12 mouse cellular contexts compared by ENCODE assay signal in the genomic region with DNA sequence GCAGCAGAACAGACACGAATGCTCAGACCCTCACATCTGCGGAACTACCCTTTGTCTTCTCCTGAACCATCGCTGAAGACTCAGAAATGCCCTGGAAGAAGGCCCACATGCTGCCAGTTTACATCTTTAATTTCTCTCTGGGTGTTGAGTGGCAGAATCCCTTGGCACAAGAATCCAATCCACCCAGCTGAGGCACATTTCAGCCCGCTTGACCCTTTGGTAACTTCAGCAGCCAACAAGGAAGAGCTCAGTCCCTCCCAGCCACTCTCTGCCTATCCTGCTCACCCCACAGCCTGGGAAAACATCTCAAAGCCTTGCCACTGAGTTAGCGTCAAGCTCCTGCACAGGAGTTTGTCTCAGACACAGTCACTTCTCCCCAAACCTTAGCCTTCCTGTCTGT.
DNase-seq lines count a peak whose midpoint lies in the region; ATAC-seq lines count a peak whose summit lies in the region.
"Had no signal": no experiment of that assay in that cellular context is flagged by ENCODE, and none has a peak within 500 bp of the region (broad histone marks: within the 10 kb centered on the region; RNA-seq: fewer than 3 reads in every experiment).

No protein-coding gene starts in this region.

- no peak overlapping the region for H3K4me3 ChIP-seq in intestine, embryonic 16.5 days (ENCODE audit: low read length)
- H3K4me3 ChIP-seq in intestine, embryonic 15.5 days (replicated peaks), result no peak overlapping the region
- no peak overlapping the region for H3K4me3 ChIP-seq in brown adipose tissue, adult 24 weeks (ENCODE audit: insufficient read depth, low read depth, low read length)
- H3K4me3 ChIP-seq in embryonic facial prominence, embryonic 12.5 days, result no peak overlapping the region
- no peak overlapping the region for H3K4me3 ChIP-seq in midbrain, embryonic 11.5 days (ENCODE audit: low read depth, low read length)
- H3K4me3 ChIP-seq: forebrain, embryonic 13.5 days had no signal

- no peak for ATAC-seq in intestine, embryonic 16.5 days
- ATAC-seq in intestine, embryonic 15.5 days, result no peak
- no peak for ATAC-seq in embryonic facial prominence, embryonic 12.5 days (ENCODE audit: insufficient number of reproducible peaks, insufficient read depth, low FRiP score, low TSS enrichment)
- no peak for ATAC-seq in midbrain, embryonic 11.5 days (ENCODE audit: low FRiP score)
- ATAC-seq: forebrain, embryonic 13.5 days; Patski had no signal

- H3K9ac ChIP-seq in intestine, embryonic 16.5 days (ENCODE audit: low read depth, low read length), result peak overlapping the region; percentile 6; the same call in 1 of the 2 replicates
- no peak overlapping the region for H3K9ac ChIP-seq in intestine, embryonic 15.5 days
- H3K9ac ChIP-seq in embryonic facial prominence, embryonic 12.5 days, result no peak overlapping the region
- H3K9ac ChIP-seq in midbrain, embryonic 11.5 days (ENCODE audit: low read length), result peak overlapping the region; percentile 41; the same call in 1 of the 2 replicates
- H3K9ac ChIP-seq: forebrain, embryonic 13.5 days had no signal

- no peaks in the 10 kb centered on the region for H3K27me3 ChIP-seq in intestine, embryonic 16.5 days (replicated peaks; ENCODE audit: control insufficient read depth, insufficient read depth, low read length)
- H3K27me3 ChIP-seq in intestine, embryonic 15.5 days (replicated peaks), result no peaks in the 10 kb centered on the region
- 0 out of 2 replicates have a peak, but pooled peaks cover 6% of the 10 kb centered on the region for H3K27me3 ChIP-seq in embryonic facial prominence, embryonic 12.5 days
- H3K27me3 ChIP-seq in midbrain, embryonic 11.5 days (ENCODE audit: control insufficient read depth, insufficient read depth, low read length), result no peaks in the 10 kb centered on the region
- H3K27me3 ChIP-seq: CH12.LX had no signal

- no peaks in the 10 kb centered on the region for H3K36me3 ChIP-seq in intestine, embryonic 16.5 days (ENCODE audit: control insufficient read depth, insufficient read depth, low read length)
- no peaks in the 10 kb centered on the region for H3K36me3 ChIP-seq in intestine, embryonic 15.5 days
- no peaks in the 10 kb centered on the region for H3K36me3 ChIP-seq in embryonic facial prominence, embryonic 12.5 days
- no peaks in the 10 kb centered on the region for H3K36me3 ChIP-seq in midbrain, embryonic 11.5 days (ENCODE audit: control insufficient read depth, insufficient read depth, low read length)

- WGBS in intestine, embryonic 16.5 days, result 62% methylated on average over 5 of the region's 5 CpGs
- WGBS in intestine, embryonic 15.5 days, result 60% methylated on average over 5 of the region's 5 CpGs
- 40% methylated on average over 5 of the region's 5 CpGs for whole genome bisulfite sequencing in embryonic facial prominence, embryonic 12.5 days
- 21% methylated on average over 5 of the region's 5 CpGs for WGBS in midbrain, embryonic 11.5 days

- H3K4me2 ChIP-seq in intestine, embryonic 16.5 days (ENCODE audit: low read depth, low read length), result no peak overlapping the region
- H3K4me2 ChIP-seq in intestine, embryonic 15.5 days (replicated peaks), result no peak overlapping the region
- H3K4me2 ChIP-seq in embryonic facial prominence, embryonic 12.5 days (replicated peaks), result no peak overlapping the region
- H3K4me2 ChIP-seq in midbrain, embryonic 11.5 days, result no peak overlapping the region
- H3K4me2 ChIP-seq: forebrain, embryonic 13.5 days had no signal

- no peaks in the 10 kb centered on the region for H3K9me3 ChIP-seq in intestine, embryonic 16.5 days (ENCODE audit: control insufficient read depth, low read length)
- H3K9me3 ChIP-seq in intestine, embryonic 15.5 days, result no peaks in the 10 kb centered on the region
- H3K9me3 ChIP-seq in embryonic facial prominence, embryonic 12.5 days, result no peaks in the 10 kb centered on the region
- H3K9me3 ChIP-seq in midbrain, embryonic 11.5 days (ENCODE audit: control insufficient read depth, low read length), result no peaks in the 10 kb centered on the region
- H3K9me3 ChIP-seq: forebrain, embryonic 13.5 days had no signal

- DNase-seq in midbrain, embryonic 11.5 days (ENCODE audit: low spot score, missing footprints), result no peak
- no peak for DNase-seq in adrenal gland, adult 18-20 months (ENCODE audit: low spot score in 2 of 2)
- no peak for DNase-seq in T-cell, adult 2 months (ENCODE audit: low spot score)
- DNase-seq: adrenal gland, postnatal 14 days; cerebellum, adult 11 months had no signal

- H3K27ac ChIP-seq in intestine, embryonic 16.5 days (ENCODE audit: low read length), result 0 out of 2 replicates have a peak overlapping the region, but pooled peaks have one; percentile 19
- no peak overlapping the region for H3K27ac ChIP-seq in intestine, embryonic 15.5 days
- H3K27ac ChIP-seq in brown adipose tissue, adult 24 weeks (replicated peaks; ENCODE audit: low read depth, low read length), result peak overlapping the region; percentile 90
- 0 out of 2 replicates have a peak overlapping the region, but pooled peaks have one; percentile 32 for H3K27ac ChIP-seq in embryonic facial prominence, embryonic 12.5 days
- H3K27ac ChIP-seq in midbrain, embryonic 11.5 days (ENCODE audit: low read depth, low read length), result peak overlapping the region; percentile 57
- H3K27ac ChIP-seq: forebrain, embryonic 13.5 days had no signal

- H3K4me1 ChIP-seq in intestine, embryonic 16.5 days (ENCODE audit: control insufficient read depth, insufficient read depth, low read length), result peaks cover 14% of the 10 kb centered on the region
- H3K4me1 ChIP-seq in intestine, embryonic 15.5 days (replicated peaks), result peaks cover 16% of the 10 kb centered on the region
- peaks cover 30% of the 10 kb centered on the region for H3K4me1 ChIP-seq in brown adipose tissue, adult 24 weeks (ENCODE audit: control insufficient read depth, insufficient read depth, insufficient read length, low read length)
- peaks cover 32% of the 10 kb centered on the region for H3K4me1 ChIP-seq in embryonic facial prominence, embryonic 12.5 days
- H3K4me1 ChIP-seq in midbrain, embryonic 11.5 days (ENCODE audit: control insufficient read depth, insufficient read depth, low read length), result peaks cover 65% of the 10 kb centered on the region

Comparison
In these comparisons a context has a peak if more than half of its experiments do, and no peak if none do; other contexts are left out.
1. H3K9ac ChIP-seq: peak in intestine, embryonic 16.5 days (single experiment) and midbrain, embryonic 11.5 days (single experiment); none in intestine, embryonic 15.5 days (single experiment) and embryonic facial prominence, embryonic 12.5 days (single experiment).